Mouse (Mus musculus) thymus, adult 2 months (tissue): ENCODE measurements around the gene Ppp2r5b.

Experiments used
- CTCF ChIP-seq: fragments of 200-500 bp; IDR thresholded peaks from 2 replicates; pipeline ENCODE4 v1.5.1; 2012; ENCODE audit warnings: mild to moderate bottlenecking, control low read depth, low read length, moderate library complexity, borderline replicate concordance; ENCODE audit not compliant: control insufficient read depth, poor library complexity, insufficient read depth; ENCODE audit errors: extremely low read depth
- POLR2A ChIP-seq: fragments of 200-500 bp; IDR thresholded peaks from 2 replicates; pipeline ENCODE4 v1.6.1; 2012; ENCODE audit warnings: mild to moderate bottlenecking, low read length, control low read depth, moderate library complexity; ENCODE audit not compliant: control insufficient read depth, poor library complexity, insufficient read depth; ENCODE audit errors: extremely low read depth

GRCm38 (mm10) chr19:6268670-6269132, 33.0 kb upstream of the Ppp2r5b start:
- TF ChIP-seq POLR2A (no peak), CTCF (no peak)
